12 mouse cellular contexts compared by ENCODE assay signal in the genomic region with DNA sequence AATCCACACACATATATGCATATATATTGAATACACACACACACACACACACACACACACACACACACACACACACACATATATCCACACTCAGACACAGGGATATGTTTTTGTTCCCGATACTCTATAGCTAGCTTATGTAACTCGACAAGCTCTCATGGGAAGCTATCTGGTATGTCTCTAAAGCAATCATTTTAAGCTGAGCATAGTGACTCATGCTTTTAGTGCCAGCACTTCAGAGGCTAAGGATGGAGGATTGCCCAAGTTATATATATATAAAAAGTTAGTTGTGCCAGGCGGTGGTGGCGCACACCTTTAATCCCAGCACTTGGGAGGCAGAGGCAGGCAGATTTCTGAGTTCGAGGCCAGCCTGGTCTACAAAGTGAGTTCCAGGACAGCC. TPM values are rescaled to one million over a fixed set of nuclear protein-coding genes. Genes with fewer than 3 reads are reported as not detected.
"Had no signal": no experiment of that assay in that cellular context is flagged by ENCODE, and none has a peak within 500 bp of the region (broad histone marks: within the 10 kb centered on the region; RNA-seq: fewer than 3 reads in every experiment).

No protein-coding gene starts in this region.

RNA-seq across cellular contexts. Expression of gene Mog, which starts 4.0 kb away (rescaled TPM):
- total RNA-seq: gastrocnemius, adult 18-20 months; gastrocnemius, adult 8-10 months; gastrocnemius, postnatal 14 days; gastrocnemius, postnatal 36 days; heart, adult 2 months; heart, postnatal 14 days; heart, postnatal 36 days; hematopoietic stem cell, adult 5-6 weeks; liver, adult 2 months had no signal

RNA-seq across cellular contexts. Expression of gene Zfp57, which starts 18.3 kb away (rescaled TPM):
- total RNA-seq: gastrocnemius, adult 18-20 months had no signal

RNA-seq across cellular contexts. Expression of gene H2-M5, which starts 29.9 kb away (rescaled TPM):
- total RNA-seq: gastrocnemius, adult 18-20 months; gastrocnemius, adult 8-10 months; gastrocnemius, postnatal 14 days; heart, postnatal 36 days; hematopoietic stem cell, adult 5-6 weeks; liver, adult 2 months had no signal

RNA-seq across cellular contexts. Expression of gene 2410137M14Rik, which starts 38.2 kb away (rescaled TPM):
- total RNA-seq: gastrocnemius, adult 8-10 months; gastrocnemius, postnatal 36 days; heart, postnatal 14 days; heart, postnatal 36 days; hematopoietic stem cell, adult 5-6 weeks; hindbrain, postnatal 0 days; layer of hippocampus, adult 18-20 months; left cerebral cortex, postnatal 14 days; liver, adult 2 months had no signal
